Mouse (Mus musculus) kidney, adult 11 months (tissue): ENCODE measurements around the gene Gm20431.

Experiments used
- DNase-seq: peaks from one replicate; pipeline ENCODE4 v3.0.0; 2022

Gene Gm20431

DNA sequence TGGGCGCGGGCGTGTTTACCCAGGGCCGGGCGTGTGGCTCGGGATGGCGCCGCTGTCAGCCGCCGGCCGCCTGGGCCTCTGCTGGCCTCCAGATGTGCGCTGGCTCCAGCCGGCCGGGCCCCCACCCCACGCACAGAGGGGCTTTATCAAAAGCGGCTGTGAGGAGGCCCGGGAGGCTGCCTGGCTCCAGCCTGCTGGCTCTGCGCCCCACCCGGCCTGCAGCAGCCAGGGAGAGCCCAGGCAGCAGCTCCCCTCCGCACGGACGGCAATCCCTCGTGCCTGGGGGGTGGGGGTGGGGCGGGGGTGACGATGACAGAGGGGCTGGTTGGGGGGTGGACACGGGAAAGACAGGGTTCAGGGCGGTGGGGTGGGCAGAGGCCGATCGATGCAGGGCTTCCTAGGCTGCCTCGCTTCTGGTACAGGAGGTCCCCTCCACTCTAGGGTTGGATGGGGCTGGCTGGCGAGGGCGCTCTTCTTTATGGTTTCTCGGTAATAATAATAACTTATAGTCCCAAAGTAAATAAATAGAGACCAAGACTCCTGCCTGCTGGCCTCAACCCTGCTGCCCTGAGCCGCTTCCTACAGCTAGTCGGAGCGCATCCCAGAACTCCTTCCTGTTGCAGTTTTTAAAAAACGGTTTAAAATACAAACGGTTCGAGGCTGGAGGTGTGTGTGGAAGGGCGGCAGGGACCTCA is 63.7 kb downstream of the Gm20431 start:
- no peak for DNase-seq

DNA sequence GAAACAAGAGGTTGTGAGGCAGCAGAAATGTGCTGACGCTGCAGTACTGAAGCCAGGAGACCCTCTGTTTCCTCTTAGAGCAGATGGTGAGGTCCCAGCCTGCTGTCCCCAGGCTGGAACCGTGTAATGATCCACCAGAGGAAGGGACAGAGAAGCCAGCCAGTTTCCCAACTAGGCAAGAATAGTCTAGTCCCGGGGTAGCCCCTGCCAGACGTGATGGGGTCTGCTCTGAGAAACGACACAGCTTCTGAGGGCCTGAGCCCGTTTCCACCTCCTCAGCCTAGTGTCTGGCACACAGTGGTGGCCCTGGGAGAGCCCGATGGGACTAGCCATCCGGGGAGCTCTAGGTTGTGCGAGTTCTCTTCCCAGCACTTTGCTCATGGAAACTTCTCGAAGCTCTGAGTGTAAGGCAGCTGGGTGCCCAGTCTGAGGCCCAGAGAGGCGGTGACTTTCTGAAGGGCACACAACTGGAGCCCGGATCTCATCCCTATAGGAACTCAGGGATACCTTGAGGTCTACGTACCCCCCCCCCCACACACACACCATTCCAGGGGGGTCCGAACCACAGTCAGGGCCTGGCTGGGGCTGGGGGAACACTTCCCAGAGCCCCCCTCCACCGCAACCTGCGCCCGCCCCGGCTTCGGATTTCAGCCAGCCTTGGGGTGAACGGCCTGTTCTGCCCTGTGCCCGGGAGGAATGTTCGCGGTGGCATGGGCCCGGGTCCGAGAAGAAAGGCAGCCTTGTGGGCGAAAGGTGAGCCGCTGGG is 64.4 kb downstream of the Gm20431 start:
- no peak for DNase-seq

DNA sequence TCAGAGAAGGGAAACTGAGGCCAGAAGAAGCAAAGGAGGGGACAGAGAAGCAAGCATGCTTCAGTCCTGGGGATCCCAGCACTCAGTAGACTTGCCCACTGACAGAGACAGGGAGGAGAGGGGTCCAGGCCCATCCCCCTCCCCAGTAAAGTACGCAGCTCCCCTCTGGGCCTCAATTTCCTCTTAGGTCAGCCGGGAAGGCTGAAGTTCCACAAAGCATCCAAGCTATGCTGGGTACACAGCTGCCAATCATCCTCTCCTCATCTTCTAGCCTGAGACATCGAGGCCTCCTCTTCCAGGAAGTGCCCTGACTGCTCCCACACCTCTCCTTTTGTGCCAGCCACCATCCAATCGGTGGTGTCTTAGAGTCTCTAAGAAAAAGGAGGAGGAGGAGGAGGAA is 65.0 kb downstream of the Gm20431 start:
- no peak for DNase-seq

DNA sequence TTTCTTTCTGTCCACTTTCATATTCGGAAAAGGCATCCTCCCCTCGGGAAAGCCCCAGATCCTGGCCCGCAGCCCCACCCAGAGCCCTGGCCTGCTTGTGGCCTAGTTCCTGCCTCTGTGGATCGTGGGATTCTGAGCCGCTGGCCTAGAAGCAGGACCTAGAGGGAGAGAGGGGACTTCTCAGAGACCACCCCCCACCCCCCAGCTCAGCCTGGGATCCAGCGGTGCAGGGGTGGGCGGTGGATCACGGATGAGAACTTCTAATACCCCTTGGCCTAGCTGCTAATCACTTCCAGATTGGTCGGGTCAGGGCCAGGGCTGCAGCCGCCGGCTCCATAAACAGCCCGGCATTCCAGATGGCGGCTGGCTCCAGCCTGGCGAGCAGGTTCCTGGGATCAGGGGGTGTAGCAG is 65.5 kb downstream of the Gm20431 start:
- DNase-seq = no peak

DNA sequence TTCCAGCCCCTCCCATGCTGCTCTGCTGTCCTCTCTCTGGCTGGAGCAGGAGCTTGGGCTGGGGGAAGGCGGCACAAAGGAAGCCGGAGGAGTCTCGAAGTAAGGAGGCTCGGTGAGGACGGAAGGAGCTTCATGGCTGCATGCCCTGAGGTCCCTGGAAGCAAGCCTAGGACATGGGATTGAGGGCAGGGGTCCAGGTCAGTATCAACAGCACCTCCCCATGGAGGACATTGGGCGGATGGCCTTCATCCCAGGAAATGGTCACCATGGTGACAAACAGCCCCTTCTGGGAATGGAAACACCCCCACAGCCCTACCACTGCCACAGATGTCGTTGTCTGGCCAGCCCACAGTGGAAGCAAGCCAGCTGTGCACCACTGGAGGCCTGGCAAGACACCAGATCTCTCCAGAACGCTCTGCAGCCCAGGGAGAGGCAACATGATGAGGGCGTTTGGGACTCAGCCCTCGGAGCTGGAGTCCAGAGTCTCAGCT is 66.8 kb downstream of the Gm20431 start:
- DNase-seq = peak; percentile 83

DNA sequence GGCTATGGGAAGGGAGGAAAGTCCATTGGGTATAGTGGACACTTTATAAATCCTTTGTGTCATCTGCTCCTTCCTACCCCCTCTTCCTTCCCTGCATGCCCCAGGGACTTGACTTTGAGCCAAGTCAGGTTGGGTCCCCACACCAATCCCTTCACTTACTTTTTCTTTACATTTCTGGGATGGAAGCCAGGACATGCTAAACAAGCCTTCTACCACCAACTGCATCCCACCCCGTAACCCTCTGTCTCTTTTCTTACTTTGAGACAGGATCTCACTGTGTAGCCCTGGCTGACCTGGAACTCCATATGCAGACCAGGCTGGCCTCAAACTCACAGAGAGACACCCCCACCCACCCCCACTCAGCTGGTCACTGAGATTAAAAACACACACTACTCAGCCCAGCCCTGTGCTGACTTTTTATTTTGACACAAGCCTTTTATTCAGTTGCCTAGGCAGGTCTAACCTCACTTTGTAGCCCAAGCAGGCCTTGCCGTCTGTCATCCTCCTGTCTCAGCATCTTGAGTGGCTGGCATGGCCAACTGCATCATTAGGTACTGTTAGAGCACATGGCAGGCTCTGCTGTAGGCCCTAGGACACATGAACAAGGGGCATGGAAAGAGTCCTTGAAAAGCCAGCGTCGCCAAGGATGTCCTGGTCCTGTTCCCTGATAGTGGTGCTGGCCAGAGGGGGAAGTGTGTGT is 67.6 kb downstream of the Gm20431 start:
- DNase-seq = no peak

DNA sequence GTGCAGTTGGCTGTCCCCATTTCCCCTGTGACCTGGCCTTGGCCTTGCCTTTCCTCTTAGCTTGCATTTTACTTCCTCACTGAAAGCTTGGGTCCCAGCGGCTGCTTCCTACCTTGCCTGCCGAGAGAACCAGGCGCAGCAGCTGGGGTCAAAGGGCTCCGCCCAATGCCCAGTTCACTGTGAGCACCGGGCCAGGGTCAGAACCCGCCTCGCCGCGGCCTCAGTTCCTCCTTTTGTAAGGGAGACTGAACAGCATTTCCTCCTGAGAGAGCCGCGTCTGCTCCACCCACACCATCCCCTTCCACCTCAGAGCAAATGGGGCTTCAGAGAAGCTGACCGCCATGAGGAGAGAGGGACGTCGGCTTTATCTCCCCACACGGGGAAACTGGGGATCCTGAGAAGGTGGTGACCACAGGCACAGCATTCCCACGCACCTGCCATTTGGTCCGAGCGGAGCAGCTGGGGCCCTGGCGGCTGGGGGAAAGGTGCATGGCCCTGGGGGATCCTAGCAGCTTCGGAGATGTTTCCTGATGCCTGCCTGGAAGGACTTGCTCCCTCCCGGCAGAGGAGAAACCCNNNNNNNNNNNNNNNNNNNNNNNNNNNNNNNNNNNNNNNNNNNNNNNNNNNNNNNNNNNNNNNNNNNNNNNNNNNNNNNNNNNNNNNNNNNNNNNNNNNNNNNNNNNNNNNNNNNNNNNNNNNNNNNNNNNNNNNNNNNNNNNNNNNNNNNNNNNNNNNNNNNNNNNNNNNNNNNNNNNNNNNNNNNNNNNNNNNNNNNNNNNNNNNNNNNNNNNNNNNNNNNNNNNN is 72.3 kb downstream of the Gm20431 start:
- peak; percentile 57 for DNase-seq

DNA sequence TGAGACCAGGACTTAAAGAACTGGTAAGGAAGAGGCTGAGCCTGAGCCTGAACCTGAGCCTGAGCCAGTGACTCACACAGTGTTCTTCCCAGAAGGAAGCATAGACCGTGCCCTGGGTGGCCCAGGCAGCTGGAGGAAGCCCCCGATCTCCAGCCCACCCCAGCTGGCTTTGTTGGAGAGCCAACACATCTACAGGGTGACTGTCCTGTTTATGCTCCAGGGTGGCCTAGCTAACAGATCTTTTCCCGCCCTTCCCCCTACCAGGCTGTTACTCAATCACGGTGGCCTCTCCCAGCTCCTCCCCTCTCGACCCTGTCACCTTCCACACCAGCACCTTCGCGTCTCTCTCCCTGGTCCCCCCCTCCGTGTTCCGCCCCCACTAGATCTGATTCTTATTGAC is 74.3 kb downstream of the Gm20431 start:
- DNase-seq = no peak

DNA sequence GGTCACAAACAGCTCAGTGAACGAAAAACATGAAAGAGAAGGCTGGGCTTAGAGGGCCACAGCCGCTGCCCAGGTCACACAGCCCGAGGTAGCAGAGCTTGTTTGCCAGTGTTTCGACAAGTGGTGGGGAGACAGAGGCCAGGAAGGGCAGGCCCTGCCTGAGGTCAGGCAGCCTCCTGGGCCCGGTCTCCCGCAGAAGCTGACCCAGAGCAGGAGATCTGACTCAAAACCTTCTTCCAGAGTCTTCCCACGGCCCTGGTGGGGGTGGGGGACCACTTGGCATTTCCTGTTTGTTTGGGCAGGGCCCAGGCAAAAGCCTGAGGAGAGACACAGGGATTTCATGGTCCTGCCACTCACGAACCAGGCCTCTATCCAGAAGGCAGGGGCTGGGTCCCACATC is 75.3 kb downstream of the Gm20431 start:
- peak; percentile 58 for DNase-seq

DNA sequence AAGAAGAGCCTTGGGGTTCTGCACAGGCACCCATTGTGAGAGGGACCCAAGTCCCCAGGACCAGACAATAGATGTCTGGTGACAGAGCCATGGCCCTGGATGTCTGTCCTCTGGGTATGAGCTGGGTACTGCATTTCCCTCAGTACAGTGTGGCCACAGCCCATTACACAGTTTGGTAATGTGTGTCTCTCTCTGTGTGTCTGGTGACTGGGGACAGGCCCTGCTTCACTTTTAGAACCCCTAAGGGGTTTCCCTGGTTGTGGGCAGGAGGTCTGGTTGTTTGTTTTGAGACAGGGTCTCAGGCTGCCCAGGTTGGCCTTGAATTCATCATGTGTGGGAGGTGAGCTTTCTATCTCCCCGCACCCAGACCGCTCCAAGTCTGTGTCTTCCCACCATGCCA is 76.0 kb downstream of the Gm20431 start:
- DNase-seq = no peak

DNA sequence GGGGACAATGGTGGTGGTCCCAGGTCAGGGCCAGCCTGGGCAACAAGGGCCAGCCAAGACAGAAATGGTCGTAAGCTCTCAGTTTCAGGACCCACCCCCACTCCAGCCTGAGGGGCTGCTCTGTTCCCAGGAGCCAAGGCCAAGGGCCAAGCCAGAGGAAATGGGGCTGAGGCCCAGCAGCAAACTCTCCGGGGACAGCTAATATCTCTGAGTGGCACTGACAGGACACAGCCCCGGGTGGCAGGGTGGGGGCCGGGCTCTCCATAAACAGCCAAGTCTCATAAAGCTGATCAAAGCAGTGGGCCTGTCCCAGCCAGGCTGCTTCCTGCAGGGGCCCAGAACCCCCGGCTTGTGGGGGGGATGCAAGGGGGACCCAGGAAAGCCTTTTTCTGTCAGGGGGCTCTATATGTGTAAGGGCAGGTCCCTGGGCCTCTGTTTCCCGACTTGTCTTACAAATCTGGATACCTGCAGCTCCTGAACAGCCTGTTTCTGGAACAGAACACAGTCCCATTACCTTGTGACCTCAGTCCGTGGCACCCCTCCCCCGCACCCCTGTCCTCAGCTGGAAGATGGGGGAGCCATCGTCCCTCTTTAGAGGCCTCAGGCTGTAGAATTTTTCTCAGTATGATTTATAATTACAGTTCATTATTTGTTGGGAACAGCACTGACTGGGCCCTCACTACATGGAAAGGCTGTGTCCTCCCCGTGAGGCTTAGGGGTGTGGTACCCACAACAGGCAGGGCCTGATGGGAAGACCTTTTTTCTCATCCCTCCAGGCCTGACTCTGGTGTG is 77.9 kb downstream of the Gm20431 start:
- no peak for DNase-seq

DNA sequence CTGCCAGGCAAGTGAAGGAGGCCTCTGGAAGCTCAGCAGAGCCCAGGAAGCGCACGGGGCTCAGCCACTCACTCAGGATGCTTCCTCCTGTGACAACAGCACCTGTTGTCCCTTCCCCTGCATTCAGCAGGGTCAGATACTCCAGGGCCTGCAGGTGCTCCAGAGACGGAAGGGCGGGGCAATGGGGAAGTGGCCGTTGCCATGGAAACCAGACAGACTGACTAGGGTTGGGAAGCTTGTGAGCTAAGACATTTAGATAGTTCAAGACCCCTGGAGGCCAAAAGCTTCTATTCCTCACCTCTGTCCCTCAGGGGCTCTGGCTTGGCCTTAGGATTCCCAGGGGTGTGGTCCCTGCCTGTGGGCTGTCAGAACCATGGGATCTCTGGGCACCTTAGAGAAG is 82.8 kb downstream of the Gm20431 start:
- no peak for DNase-seq

DNA sequence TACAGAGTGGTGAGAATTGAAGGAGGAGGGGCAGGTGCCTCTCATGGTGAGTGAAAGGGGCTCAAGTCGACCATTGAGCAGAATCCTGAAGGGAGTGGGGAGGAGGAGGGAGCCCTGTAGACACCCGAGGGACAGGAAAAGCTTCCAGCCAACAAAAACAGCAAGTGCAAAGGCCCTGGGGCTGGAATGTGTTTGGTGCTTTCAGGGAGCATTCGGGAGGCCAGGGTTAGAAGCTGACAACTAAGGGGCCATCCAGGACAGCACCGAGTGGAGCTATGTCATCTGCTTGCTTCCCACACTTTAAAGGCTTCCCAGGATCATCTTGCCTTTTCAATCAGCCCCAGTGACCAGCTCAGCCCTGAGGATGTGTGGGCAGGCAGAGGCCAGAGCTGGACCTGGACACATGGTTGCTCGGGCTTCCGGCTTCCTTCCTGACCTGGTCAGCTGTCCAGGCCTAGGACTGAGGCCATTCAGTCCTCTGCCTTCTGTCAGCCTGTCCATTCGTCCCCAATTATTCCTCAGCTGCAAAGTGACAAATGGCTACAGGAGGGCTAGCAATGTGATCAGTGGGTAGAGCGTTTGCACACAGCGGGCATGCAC is 84.0 kb downstream of the Gm20431 start:
- DNase-seq = no peak

DNA sequence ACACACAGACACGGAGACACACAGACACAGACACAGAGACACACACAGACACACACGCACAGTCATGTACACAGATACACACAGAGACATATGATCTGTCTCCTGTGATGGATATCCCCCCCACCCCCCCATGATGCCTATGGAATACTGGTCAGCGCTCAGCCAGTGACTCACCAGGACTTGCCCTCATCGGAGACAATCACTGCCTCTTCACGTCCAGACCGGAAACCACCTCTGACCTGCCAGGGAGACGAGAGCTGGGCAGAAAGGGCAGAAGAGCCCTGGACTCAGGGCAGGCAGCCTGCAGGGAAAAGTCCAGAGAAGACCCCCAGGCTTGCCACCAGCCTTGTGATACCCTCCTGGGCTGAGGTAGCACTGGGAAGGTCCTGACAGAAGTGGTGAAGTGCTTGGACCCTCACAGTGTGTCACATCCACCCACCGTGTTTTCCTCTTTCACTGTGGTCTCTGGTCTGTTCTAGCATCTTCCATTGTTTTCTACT is 85.1 kb downstream of the Gm20431 start:
- DNase-seq = no peak

DNA sequence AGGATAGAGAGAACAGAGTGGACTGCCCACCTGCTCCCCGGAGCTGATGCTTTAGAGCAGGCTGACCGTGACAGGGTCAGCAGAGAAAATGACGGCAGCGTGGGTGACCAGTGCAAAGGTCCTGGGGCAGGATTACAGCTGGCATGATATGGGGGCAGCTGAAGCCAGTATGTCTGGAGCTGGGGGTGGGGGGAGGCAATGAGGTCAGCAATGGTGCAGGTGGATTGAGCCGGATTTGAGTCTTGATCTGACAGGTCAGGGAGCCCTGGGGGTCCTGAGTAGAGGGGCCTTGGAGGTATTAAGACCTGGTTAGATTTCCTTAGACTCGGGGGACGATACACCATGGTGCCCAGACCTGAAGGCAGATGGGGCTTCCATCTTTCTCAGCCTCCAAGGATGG is 85.7 kb downstream of the Gm20431 start:
- DNase-seq = no peak

DNA sequence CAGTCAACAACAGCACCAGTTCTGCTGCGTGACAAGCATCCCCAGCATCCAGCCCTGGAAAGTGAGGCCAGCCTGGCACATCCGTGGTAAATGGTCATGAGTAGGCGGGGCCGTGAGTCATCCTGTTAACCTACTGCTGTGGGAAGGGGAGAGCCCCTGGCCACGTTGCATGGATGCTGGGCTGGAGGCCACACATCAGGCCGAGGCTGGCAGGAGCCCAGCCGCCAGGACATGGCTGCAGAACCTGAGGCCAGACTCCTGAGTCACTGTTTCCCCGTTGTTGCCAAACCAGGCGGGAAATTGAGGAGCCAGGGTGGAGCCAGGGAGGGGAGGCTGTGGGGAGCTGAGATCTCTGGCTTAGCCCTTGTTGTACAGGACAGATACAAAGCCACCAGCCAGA is 86.5 kb downstream of the Gm20431 start:
- DNase-seq = no peak

DNA sequence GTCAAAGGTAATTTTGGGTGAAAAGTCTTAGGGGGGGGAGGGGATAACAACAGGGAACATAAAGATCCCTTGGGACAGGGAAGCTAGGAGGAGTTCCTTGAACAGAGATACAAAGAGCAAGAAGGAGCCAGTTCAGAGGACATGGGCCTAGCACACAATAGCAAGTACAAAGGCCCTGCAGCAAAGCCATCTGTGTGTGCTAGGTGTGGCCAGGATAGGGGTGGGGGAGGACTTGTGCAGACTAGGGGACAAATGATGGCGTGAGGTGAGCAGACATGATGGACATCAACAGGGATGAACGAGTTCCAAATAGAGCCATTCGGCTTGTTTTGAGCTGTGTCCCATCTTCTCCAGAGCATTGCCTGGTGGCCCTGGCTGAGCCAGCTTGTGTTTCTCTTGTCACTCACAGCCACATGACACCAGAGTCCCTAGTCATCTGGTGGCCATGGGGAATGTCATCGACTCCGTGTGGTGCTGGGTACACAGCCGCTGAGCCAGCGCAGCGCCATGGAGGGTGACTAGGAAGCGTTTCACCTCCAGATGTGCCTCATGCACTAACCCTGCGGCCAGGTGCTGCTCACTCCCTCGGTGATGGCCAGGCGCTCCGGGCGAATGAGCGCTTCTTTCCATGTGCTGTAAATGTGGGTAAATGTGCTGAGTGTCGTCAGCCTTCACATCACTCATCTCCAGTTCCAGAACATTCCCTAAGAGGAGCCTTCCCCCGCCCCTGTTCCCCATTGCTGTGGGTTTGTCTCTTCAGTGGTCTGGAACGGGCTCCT is 89.7 kb downstream of the Gm20431 start:
- DNase-seq = no peak

DNA sequence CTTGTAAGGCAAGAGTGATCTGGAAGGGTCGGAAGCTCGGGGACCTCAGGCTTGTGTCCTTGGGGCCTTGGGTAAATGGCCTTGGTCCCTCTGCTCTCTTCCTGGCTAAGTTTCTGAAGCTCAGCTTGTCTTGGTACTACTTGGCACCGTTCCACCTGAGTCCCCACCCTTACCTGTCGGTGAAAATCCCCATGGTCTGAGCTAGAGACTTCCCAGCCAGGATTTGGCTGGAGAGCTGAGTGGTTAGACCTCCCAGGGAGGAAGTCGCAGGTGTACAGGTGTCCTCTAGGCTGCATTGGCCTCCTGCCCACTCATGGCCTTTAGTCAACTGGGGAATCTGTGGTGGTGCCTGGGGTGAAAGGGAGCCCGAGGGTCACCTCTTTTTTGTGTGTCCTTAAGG is 90.5 kb downstream of the Gm20431 start:
- no peak for DNase-seq

DNA sequence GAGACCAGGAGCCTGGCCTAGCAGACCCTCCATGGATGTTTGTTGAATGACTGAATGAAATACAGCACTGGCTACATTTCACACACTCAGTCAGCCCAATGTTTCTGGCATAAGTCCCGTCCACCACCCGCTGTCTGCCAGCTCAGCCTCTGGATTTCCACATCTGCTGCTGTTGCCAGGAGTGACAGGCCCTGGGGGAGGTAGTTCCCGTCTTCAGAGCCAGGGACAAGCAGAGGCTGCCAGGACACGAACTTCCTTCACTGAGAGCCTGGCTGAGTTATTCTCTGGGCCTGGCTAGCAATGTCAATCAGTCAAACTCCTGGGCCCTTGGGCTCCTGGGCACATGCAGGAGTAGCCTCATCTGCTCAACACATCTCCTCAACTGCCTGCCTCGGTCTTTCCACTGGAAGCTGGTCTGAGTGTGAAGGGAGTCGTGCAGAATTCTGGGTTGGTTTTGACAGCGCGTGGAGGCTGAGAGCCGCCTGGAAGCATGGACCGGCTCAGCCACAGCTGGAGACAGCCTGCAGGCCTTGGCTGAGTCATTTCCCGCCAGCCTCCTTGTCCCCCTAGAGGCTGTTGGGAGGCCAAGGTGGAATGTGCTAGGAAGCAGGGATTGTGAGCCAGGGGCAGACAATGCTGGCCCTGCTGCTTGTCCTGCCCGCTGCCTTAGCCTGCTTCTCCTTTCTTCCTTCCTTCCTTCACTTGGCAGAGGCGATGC is 91.2 kb downstream of the Gm20431 start:
- peak; percentile 54 for DNase-seq

DNA sequence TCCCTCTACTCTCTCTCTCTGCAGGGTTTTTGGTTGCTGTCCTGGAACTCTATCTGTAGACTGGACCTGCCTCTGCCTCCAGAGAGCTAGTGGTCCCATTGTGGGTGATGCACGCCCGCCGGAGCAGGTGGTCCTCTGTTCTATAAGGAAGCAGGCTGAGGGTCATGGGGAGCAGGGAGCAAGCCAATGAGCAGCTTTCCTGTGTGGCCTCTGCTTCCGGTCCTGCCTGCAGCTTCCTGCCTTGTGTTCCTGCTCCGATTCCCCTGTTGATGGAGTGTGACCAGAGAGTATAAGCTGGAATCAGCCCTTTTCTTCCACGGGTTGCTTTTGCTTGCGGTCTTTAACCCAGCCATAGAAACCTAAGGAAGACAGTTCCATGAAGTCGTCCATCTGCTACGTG is 93.2 kb downstream of the Gm20431 start:
- DNase-seq = no peak
